Mouse (Mus musculus): Measurements from ENCODE around the gene Vil1.

Vil1 gene

GRCm38 (mm10) chr1:74408589-74409504 lies at the start of gene Vil1:
Gene Vil1 (plus strand): TSS chr1:74409376.
- DNase-seq: no peak

- DNase-seq: no peak
These were observed 49.1 kb upstream of the Vil1 start for GRCm38 (mm10) chr1:74359952-74360517.

DNA sequence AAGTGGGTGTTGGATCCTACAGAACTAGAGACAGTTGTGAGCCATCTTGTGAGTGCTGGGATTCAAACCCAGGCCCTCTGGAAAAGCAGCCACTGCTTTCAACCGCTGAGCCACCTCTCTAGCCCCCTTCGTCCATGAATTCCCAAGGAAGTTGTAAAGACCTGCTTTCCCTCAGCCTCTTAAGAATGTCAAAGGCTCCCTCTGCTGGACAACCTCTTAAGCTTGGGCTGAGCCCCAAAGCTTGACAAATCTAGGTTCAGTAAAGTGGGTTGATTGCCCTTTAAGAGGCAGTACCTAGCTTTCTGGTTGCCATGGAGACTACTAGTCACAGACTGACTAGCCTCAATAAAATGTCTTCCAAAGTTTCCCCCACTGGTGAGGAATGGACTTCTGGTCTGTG lies 47.4 kb upstream of the Vil1 start, which contains the start of gene Catip:
Gene Catip, plus strand, starts transcription at position 297 of the 400 bp plus-strand sequence.
- DNase-seq: peak; percentile 62

GRCm38 (mm10) chr1:74362325-74363229 lies 46.6 kb upstream of the Vil1 start:
- DNase-seq: no peak

DNA sequence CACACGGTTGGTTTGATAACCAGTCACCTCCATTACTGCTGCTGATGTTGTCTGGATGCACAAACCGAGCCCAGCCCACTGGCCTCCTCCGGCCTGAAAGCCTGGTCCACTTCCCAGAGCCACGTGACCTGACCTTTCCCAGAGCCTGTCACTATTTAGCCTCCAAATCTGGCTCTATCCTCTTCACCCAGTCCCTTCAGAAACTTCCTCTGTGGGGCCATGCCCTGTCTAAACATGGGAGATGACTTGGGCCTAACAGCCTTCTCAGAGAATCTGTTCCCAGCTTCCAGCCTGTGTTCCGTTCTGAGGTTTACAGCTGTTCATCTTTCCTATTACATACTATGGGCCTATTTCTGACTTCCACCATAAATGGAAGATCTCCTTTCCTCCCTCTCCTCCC lies 45.7 kb upstream of the Vil1 start:
- no peak for DNase-seq

DNA sequence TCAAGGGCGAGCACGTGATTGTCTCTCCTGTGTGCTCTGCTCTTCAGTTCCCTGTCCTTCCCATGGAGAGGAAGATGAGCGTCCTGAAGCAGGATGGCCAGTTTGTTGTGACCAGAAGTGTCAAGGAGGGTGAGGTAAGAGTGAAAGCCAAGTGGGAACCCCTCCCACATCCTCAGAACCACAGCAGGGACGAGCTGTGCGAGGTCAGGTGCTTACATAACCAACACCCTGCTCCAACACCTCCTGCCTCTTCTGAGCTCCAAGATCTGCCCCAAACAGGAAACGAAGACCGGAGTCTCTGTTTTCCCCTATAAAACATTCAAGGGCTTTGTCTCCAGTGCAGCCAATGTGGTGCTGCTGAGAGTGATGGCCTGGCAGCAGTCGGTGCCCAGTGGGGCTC lies 44.9 kb upstream of the Vil1 start:
- no peak for DNase-seq

- DNase-seq: peak; percentile 31
These were observed 41.1 kb upstream of the Vil1 start for GRCm38 (mm10) chr1:74367886-74368645.

DNA sequence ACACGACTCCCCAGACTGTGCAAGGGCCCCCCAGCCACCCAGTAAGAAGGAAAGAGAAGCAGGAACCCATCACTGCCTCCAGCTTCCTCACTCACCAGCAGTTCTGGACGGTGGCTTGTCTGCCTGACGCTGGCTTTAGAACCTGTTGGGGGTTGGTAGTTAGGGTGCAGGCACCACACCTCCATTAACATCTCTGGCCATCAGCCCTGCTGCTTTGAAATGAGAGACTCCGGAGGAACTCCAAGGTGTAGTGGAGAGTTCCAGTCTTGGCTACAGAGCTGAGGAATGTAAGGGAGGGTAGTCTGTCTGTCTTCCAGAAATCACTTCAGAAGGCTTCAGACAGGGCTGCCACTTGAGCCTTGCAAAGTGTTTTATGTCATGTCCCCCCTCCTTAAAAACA lies 39.1 kb upstream of the Vil1 start:
- DNase-seq: no peak

DNA sequence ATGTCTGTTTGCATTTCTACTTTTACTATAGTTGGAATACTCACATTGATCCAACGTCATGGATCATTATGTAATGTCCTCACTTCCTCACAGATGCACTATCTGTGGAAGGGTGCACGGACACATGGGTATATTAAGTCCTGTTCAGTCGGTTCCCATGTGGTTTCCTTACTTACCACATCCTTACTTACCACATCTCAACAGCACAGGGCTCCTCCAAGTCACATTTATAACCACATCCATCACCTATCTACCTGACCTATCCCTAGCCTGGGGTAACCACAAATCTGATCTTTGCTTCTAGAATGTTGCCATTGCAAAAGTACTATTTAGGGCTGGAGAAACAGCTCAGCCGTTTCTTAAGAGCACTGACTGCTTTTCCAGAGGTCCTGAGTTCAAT lies 35.8 kb upstream of the Vil1 start:
- no peak for DNase-seq

DNA sequence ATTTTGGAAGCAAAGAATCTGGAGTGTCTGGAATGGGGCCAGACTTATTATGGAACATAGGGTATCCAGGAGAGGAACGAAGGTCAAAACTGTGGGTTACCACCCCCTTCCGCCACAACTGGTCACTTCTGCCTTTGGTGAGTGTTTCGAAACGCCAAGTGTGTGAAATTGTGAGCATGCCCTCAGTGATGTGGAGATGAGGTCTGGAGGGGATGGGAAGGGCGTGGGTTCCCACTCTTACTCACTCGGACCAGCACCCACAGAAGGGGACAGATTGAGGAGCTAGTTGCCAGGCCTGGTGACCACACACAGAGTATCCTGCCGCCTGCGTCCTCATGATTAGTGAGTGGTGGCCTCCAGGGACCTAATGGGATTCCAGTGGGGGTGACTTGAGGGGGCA lies 34.2 kb upstream of the Vil1 start, which contains the start of gene Slc11a1:
Gene Slc11a1, plus strand, starts transcription at position 216 of the 400 bp plus-strand sequence.
- DNase-seq: no peak

DNA sequence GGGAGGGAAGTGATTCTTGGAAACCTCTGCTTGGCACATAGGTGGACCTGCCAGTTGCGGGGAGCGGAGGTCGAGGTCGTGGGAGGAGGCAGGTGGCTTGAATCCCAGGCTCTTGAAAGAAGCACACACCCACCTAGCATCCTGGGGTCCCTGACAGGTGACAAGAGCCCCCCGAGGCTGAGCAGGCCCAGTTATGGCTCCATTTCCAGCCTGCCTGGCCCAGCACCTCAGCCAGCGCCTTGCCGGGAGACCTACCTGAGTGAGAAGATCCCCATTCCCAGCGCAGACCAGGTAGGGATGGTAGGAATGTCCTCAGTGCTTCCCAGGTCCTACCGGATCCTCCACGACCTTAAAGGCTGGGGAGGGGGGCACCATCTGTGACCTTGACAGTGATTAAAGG lies 33.6 kb upstream of the Vil1 start:
- no peak for DNase-seq

GRCm38 (mm10) chr1:74376396-74376795 lies 32.8 kb upstream of the Vil1 start:
- DNase-seq: no peak

DNA sequence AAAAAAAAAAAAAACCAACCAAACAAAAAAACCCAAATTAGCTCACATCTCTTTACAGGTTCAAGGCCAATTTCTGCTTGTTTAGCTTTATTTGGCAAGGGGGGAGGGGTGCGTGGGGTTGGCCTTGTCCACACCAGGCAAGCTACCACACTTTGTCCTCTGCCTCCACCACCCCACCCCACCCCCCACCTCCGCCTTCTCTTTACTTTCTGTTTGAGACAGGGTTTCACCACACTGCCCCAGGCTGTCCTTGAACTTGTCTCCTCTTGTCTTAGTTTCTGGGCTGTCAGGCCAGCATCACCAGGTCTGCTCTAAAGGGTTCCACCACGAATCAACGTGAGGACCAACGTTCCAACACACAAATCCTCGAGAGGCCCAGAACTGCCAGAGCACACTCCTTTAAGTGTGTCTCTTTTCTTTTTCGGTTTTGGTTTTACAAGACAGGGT lies 30.1 kb upstream of the Vil1 start:
- no peak for DNase-seq

DNA sequence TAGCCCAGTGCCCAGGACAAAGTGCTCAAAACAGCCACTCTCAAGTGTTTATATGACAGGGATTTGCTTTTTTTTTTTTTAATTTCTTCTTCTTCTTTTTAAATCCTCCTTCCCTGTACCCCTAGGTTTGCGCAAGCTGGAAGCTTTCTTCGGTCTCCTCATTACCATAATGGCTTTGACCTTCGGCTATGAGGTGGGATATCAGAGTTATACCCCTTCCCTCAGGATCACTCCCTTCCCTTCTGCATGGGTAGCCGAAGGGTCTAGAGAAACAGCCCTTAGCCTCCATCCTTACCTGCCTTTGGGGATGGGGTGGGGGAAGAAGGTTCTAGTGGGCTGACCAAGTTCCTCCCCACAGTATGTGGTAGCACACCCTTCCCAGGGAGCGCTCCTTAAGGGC lies 28.7 kb upstream of the Vil1 start:
- no peak for DNase-seq

DNA sequence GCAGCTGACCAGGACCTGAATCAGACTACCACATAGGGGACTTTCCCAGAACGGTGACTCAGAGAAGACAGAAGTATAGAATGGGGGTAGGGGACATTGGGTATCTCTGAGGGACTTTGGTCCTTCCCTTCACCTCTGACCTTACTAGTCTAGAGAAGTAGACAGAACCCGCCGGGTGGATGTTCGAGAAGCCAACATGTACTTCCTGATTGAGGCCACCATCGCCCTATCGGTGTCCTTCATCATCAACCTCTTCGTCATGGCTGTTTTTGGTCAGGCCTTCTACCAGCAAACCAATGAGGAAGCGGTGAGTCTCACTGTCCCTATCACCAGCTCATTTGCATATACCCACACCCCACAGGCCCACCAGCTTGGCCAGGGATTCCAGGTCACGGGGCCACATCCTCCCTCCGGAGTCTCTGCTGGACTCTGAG lies 27.6 kb upstream of the Vil1 start:
- no peak for DNase-seq

DNA sequence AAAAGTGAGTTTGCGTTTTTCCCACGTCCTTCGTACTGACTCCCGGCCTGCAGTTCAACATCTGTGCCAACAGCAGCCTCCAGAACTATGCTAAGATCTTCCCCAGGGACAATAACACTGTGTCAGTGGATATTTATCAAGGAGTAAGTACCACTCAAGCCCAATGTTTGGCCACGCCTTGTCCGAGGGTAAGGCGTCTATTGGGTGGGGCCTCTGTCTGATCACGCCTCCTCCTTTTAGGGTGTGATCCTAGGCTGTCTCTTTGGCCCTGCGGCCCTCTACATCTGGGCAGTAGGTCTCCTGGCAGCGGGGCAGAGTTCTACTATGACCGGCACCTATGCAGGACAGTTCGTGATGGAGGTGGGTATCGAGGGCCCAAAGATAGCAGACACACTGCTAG lies 25.8 kb upstream of the Vil1 start:
- DNase-seq: no peak

DNA sequence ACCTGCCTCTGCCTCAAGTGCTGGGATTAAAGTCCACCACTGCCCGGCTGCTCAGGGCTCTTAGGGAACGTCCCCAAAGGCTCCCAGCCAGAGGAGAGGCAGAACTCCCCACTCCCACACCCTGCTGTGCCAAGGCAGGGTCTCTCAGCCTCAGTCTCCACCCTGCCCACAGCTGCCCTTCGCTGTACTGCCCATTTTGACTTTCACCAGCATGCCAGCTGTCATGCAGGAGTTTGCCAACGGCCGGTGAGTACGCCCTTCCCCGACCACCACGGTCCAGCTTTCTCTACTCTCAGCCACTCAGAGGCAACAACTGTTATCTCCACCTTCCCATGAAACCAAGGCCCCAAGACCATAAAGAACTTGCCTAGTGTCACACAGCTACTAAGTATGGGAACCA lies 24.7 kb upstream of the Vil1 start:
- peak; percentile 42 for DNase-seq

- DNase-seq: peak; percentile 50
These were observed 24.1 kb upstream of the Vil1 start for GRCm38 (mm10) chr1:74385064-74385463.

GRCm38 (mm10) chr1:74385531-74385930 lies 23.6 kb upstream of the Vil1 start:
- DNase-seq: no peak

- DNase-seq: no peak
These were observed 22.8 kb upstream of the Vil1 start for GRCm38 (mm10) chr1:74386363-74386713.

- DNase-seq: peak; percentile 93
These were observed 22.3 kb upstream of the Vil1 start for GRCm38 (mm10) chr1:74386714-74387385.

All from cerebellum, adult 11-12 months (tissue).